Mouse (Mus musculus) limb, embryonic 11.5 days (tissue): ENCODE data around the gene Mxd4. TPM values are rescaled to one million over a fixed set of nuclear protein-coding genes. Genes with fewer than 3 reads are reported as not detected.

ENCODE experiments used
- ATAC-seq: fragments of 200-750 bp; cut with Nextera tagmentation; 2 replicates; pipeline ENCODE4 v1.8.0; 2017; ENCODE audit warnings: low read depth; ENCODE audit not compliant: insufficient number of reproducible peaks, low FRiP score, low TSS enrichment
- DNase-seq: peaks from one replicate; pipeline ENCODE4 v3.0.0-alpha.2; 2015; ENCODE audit warnings: low spot score
- H3K27ac ChIP-seq: fragments of 300-500 bp; sonication (generic); replicated peaks from 2 replicates; pipeline ENCODE4 v1.5.1; 2014; ENCODE audit warnings: low read depth, mild to moderate bottlenecking, low read length
- H3K27me3 ChIP-seq: fragments of 300-500 bp; sonication (generic); 2 replicates; pipeline ENCODE4 v1.6.1; 2014; ENCODE audit warnings: mild to moderate bottlenecking, low read length, mixed read lengths; ENCODE audit not compliant: control insufficient read depth, insufficient read depth
- H3K36me3 ChIP-seq: fragments of 300-500 bp; sonication (generic); 2 replicates; pipeline ENCODE4 v1.6.1; 2014; ENCODE audit warnings: mild to moderate bottlenecking, low read length, moderate library complexity, mixed read lengths; ENCODE audit not compliant: control insufficient read depth, insufficient read depth
- H3K4me1 ChIP-seq: fragments of 300-500 bp; sonication (generic); 2 replicates; pipeline ENCODE4 v1.6.1; 2014; ENCODE audit warnings: low read length, mixed read lengths; ENCODE audit not compliant: control insufficient read depth, insufficient read depth
- H3K4me2 ChIP-seq: fragments of 300-500 bp; sonication (generic); 2 replicates; pipeline ENCODE4 v1.6.1; 2014; ENCODE audit warnings: low read depth, mild to moderate bottlenecking, moderate library complexity; ENCODE audit not compliant: severe bottlenecking
- H3K4me3 ChIP-seq: fragments of 300-500 bp; sonication (generic); 2 replicates; pipeline ENCODE4 v1.5.1; 2014; ENCODE audit warnings: low read depth, low read length
- H3K9ac ChIP-seq: fragments of 300-500 bp; sonication (generic); 2 replicates; pipeline ENCODE4 v1.6.1; 2014; ENCODE audit warnings: mild to moderate bottlenecking, low read length
- H3K9me3 ChIP-seq: fragments of 300-500 bp; sonication (generic); 2 replicates; pipeline ENCODE4 v1.6.1; 2016; ENCODE audit warnings: low read length; ENCODE audit not compliant: control insufficient read depth
- WGBS: fragments of 180-500 bp; shearing (Covaris S2); extraction: QIAGEN DNeasy Blood & Tissue Kit; methylation state at CpG from one replicate; pipeline ENCODE4 v1.1.7; 2014; 5-methylcytosine and 5-hydroxymethylcytosine counted together
- polyA plus RNA-seq: library from polyadenylated mRNA; unstranded; fragments of >200 nt; fragmentation: Nextera tagmentation; extraction: Ambion mirVana; gene quantifications from 2 replicates; pipeline ENCODE4 v1.2.1, GENCODE M21; 2014

The Mxd4 gene
- 27.8 and 28.3 TPM in 2 replicates for polyA plus RNA-seq

DNA sequence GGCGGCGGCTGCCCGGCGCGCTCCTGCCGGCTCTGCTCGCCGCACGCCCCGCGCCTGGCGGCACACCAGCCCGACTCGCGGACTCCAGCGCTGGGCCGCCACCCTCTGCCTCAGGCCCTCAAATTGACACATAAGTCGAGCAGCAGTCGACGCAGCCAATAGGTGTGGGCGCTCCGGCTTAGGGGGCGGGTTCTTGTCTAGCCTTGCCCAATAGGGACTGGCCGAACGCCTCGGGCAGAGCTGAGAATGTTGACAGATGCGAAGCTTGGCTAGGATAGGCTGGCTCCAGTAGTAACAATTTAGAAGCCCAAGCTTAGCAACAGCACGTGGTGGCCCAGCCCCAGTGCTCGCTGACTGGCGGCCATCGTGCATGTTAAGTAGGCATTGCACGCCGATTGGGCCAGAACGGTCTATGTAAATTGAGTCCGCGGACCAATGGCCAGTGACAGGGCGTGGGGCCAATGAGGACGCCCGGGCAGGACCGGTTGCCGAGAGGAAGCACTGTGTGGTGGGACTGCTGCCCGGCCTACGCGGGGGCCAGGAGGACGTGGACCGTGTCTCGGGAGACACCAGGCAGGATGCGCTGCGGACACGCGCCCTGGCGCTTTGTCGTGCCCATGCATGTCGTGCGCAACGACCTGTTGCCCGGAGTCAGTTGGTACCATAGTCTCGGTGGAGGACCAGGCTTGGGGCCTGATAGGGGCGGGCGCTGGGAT, at the start of gene Mxd4:
Gene Mxd4, minus strand, starts transcription at position 120 of the 716 bp plus-strand sequence.
- peaks cover 16% of the 10 kb centered on the region for H3K4me1 ChIP-seq
- DNase-seq: peak; percentile 98
- WGBS: under 1% methylated on average over 60 of the region's 60 CpGs

DNA sequence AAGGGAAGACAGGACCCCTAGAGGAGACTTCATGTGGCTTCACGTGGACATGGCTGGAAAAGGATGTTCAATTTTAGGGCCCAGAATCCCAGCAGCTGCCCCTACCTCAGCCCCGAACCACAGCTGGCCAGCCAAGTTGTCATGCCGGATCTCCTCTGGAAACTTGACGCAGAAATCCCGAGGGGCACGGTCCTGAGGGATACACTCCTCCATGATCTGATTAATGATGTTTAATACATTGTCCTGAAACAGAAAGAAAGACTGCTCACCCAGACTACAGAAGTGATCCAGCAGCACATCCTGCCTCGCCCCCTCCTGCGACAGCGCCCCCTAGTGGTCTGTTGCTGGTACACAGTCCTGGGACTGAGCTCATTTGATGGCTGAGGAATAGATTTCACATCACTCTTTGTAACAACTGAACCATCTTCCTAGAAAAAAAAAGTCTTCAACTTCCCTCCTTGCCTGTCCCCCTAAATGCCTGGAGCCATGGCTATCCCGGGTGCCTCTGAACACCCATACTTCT, 48.4 kb upstream of the Mxd4 start:
- no peak overlapping the region for H3K27ac ChIP-seq
- 0 out of 2 replicates have a peak, but pooled peaks cover 4% of the 10 kb centered on the region for H3K4me1 ChIP-seq
- H3K9ac ChIP-seq: no peak overlapping the region
- H3K9me3 ChIP-seq: no peaks in the 10 kb centered on the region
- H3K4me3 ChIP-seq: no peak overlapping the region
- DNase-seq (peak; percentile 56), ATAC-seq (no peak)
- no peak overlapping the region for H3K4me2 ChIP-seq
- H3K36me3 ChIP-seq: no peaks in the 10 kb centered on the region
- WGBS: 58% methylated on average over 10 of the region's 10 CpGs
- H3K27me3 ChIP-seq: no peaks in the 10 kb centered on the region

More for the DNA sequence above, at the start of gene Mxd4:
- Histone ChIP-seq H3K27me3 (no peaks in the 10 kb centered on the region), H3K36me3 (no peaks in the 10 kb centered on the region), H3K4me2 (peak within 1 kb of the TSS; percentile 90), H3K9me3 (no peaks in the 10 kb centered on the region), H3K4me3 (peak within 1 kb of the TSS; percentile 93), H3K9ac (peak within 1 kb of the TSS; percentile 77), H3K27ac (peak within 1 kb of the TSS; percentile 73)
- ATAC-seq: peak; percentile 99

DNA sequence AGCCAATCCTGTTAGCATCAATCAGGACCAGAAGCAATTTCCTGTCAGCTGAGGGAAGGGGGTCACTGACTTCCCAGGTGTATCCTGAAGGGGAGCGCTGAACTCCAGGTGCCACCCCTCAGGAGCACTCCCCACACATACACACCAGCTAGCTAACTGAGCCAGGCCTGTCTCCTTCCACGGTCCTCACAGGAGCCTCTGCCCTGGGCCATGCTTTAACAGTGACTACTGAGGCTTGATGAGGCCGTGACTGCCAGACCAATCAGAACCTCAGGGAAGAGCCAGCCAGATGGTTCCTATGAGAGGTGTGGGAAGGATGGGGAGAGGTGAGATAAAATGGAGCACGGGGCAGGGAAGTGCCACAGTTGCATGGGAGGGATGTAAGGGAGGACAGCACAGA, 47.5 kb upstream of the Mxd4 start:
- no peaks in the 10 kb centered on the region for H3K9me3 ChIP-seq
- H3K4me2 ChIP-seq: no peak overlapping the region
- no peak for ATAC-seq
- no peak for DNase-seq
- WGBS: 50% methylated on average over 4 of the region's 4 CpGs
- no peaks in the 10 kb centered on the region for H3K36me3 ChIP-seq
- no peak overlapping the region for H3K4me3 ChIP-seq
- H3K9ac ChIP-seq: no peak overlapping the region
- H3K27ac ChIP-seq: no peak overlapping the region
- H3K27me3 ChIP-seq: no peaks in the 10 kb centered on the region
- H3K4me1 ChIP-seq: 0 out of 2 replicates have a peak, but pooled peaks cover 4% of the 10 kb centered on the region

DNA sequence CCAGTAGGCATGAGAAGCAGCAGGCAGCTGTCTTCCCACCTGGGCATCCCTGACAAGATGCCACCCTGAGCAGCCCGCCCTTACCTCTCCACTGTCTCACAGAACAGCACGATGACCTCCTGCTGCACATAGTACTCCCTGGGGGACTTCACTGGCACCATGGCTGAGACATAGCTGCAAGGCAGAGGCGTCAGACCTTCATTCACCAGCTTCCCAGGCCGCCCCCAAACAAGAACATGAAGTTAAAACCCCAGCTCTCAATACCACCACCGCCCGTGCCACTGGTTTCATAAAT, 45.6 kb upstream of the Mxd4 start:
- H3K9ac ChIP-seq: no peak overlapping the region

DNA sequence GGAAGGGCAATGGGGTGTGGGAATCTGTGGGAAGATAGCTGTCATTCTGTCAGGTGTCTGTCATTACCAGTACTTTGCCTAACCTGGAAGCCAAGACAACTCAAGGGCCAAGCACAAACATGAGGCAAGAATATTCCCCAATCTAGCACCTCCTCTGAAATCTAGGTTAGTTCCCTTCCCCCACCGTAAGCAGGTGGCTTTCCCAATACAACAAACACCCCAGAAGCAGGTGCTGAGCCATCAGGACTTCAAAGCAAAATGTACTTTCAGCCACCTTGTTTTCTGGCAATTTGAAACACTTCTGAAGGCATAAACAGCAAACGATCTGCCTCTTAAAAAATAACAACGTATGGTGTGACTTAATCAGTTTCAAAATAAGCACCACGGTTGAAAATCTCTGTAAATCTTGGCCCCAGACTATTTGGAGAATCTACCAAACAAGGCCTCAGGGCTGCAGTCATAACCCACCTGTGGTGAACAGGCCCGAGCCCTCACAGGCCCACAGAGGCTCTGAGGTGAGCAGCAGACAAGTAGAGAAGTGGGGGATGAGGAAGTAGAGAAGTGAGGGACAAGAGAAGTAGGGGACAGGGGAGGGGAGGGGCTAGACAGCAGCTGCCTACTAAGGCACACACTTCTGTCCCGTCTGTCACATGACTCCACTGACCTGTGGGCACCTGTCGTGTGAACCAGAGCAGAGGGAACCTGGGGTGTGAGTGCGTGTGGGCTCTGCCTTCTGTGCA, 45.1 kb upstream of the Mxd4 start:
- WGBS: 53% methylated on average over 8 of the region's 8 CpGs
- H3K27ac ChIP-seq: no peak overlapping the region

More for the DNA sequence above, 45.6 kb upstream of the Mxd4 start:
- DNase-seq (no peak), ATAC-seq (no peak)
- Histone ChIP-seq H3K36me3 (no peaks in the 10 kb centered on the region), H3K4me1 (0 out of 2 replicates have a peak, but pooled peaks cover 4% of the 10 kb centered on the region), H3K9me3 (no peaks in the 10 kb centered on the region), H3K4me3 (no peak overlapping the region), H3K27ac (no peak overlapping the region), H3K27me3 (no peaks in the 10 kb centered on the region), H3K4me2 (no peak overlapping the region)
- WGBS: 91% methylated on average over 6 of the region's 6 CpGs

DNA sequence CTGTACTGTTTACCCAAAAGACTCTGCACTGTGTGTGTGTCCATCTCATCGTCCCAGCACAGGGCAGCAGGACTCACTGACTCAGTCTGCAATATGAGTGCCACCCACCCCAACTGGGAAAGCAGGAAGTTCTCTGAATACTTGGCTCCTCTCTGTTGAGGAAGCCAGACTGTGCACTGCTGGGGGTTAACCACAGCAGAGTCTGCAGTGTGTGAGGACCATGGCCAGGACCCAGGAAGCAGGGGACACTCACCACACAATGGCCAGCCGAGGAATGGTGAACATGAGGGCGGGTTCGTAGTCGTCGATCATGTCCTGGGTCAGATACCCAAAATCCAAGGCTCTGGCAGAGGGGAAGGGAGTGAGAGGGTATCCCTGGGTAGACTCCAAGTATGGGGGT, 44.4 kb upstream of the Mxd4 start:
- H3K4me1 ChIP-seq: 0 out of 2 replicates have a peak, but pooled peaks cover 4% of the 10 kb centered on the region
- H3K4me3 ChIP-seq: no peak overlapping the region
- H3K4me2 ChIP-seq: no peak overlapping the region
- H3K9ac ChIP-seq: no peak overlapping the region
- 91% methylated on average over 6 of the region's 6 CpGs for WGBS
- H3K27ac ChIP-seq: no peak overlapping the region
- DNase-seq (no peak), ATAC-seq (no peak)
- no peaks in the 10 kb centered on the region for H3K36me3 ChIP-seq
- no peaks in the 10 kb centered on the region for H3K27me3 ChIP-seq
- no peaks in the 10 kb centered on the region for H3K9me3 ChIP-seq

More for the DNA sequence above, 45.1 kb upstream of the Mxd4 start:
- Histone ChIP-seq H3K36me3 (no peaks in the 10 kb centered on the region), H3K4me3 (no peak overlapping the region), H3K27me3 (no peaks in the 10 kb centered on the region), H3K4me2 (no peak overlapping the region), H3K9ac (no peak overlapping the region), H3K9me3 (no peaks in the 10 kb centered on the region), H3K4me1 (0 out of 2 replicates have a peak, but pooled peaks cover 4% of the 10 kb centered on the region)
- no peak for ATAC-seq
- DNase-seq: no peak

DNA sequence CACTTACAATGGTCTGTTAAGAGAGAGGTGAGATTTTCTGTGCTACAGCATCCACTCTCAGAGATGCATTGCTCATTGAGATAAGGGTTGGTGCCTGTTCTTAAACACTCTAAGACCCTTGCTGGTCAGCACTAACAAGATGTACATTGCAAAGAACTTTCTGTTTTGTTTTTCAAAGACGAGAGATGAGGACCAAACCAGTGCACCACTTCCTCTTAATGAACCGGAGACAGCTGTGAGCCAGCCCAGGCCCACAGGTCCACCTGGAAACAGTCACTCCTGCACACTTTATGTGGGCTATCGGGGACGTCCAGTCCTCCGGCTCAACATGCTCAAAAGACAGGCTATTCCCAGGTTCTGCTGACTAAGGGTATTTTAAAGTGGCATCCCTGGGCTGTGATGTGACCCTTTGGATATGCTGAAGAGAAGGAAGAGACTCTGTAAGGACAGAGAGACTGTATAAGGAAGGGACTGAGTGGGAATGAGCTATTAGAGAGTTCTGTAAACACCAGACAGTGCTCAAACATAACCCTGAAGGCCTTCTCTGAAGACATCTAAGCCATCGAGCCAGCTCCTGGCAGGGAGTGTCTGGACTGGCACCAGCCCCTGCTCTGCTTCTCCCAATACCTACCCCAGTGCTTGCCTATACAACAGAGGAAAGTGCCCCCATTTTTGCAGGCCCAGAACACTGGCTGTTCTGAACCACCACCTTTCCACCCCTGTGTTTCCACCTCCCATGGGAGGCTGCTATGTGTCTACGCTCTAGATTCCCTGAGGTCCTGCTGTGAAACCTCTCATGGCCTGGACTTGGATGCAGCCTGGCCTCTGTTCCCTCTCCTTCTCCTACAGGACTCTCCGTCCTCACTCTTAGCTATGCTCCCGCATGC, 43.3 kb upstream of the Mxd4 start:
- no peak for ATAC-seq
- no peak overlapping the region for H3K27ac ChIP-seq
- H3K4me3 ChIP-seq: no peak overlapping the region
- H3K27me3 ChIP-seq: no peaks in the 10 kb centered on the region
- 0 out of 2 replicates have a peak, but pooled peaks cover 4% of the 10 kb centered on the region for H3K4me1 ChIP-seq
- no peak overlapping the region for H3K9ac ChIP-seq
- no peaks in the 10 kb centered on the region for H3K9me3 ChIP-seq
- no peak overlapping the region for H3K4me2 ChIP-seq
- WGBS: 84% methylated on average over 9 of the region's 9 CpGs
- no peaks in the 10 kb centered on the region for H3K36me3 ChIP-seq
- DNase-seq: no peak

DNA sequence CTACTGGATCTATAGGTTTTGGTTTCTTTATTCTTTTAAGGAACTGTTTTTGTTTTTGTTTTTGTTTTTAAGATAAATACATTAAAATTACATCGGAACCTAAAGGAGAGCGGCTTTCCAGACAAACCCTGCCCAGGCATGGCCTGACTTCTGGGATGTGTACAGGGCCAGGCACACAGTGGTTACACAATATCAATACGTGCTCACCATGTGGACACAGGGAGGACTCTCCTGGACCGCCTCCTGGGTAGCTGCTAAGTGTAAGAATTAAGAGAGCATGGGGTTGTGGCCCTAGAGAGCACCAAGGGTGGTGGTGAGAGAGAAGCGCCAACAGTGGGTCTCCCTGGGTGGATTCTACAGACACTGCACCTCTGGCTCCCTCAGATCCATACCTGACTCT, 42.0 kb upstream of the Mxd4 start:
- Histone ChIP-seq H3K27ac (no peak overlapping the region), H3K9ac (no peak overlapping the region), H3K27me3 (no peaks in the 10 kb centered on the region), H3K4me1 (0 out of 2 replicates have a peak, but pooled peaks cover 4% of the 10 kb centered on the region), H3K9me3 (no peaks in the 10 kb centered on the region), H3K36me3 (no peaks in the 10 kb centered on the region), H3K4me3 (no peak overlapping the region), H3K4me2 (no peak overlapping the region)
- DNase-seq (no peak), ATAC-seq (no peak)
- WGBS: 89% methylated on average over 5 of the region's 5 CpGs
